Mouse (Mus musculus): ENCODE results near the gene Mthfd2.

Mthfd2 gene

DNA sequence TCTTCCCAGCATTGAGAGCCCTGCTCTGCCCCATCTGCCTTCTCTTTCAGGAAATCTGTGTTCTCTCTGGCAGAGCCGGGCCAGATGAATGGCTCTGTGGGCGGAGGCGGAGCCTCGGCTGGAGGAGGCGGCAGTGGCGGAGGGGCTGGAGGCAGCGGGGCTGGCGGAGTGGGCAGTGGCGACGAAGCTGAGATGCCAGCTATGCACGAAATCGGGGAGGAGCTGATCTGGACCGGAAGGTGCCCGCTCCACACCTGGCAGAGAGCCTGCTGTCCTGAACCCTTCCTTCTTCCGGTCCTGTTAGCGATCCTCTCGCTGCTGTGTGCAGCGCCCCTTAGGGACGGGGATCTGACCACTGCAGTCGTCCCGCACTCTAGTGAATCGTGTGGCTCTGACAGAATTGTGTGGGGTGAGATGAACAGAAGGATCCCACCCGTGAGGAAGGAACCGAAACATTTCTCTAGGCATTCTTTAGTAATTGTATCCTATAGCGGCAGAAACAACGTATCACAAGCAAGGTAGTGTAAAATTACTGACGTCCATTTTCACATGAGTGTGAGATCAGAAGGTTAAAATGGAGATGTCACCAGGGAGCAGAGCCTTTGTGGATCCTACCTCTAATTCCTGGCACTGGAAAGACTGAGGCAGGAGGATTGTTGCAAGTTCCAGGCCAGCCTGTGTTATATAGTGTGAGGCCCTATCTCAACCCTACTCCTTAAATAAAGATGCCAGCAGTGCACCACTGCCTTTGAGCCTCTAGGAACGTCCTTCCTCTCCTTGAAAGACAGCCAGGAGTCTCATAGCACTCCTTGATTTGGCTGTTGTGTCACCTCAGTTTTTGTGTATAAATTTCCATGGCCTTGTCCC lies 57.3 kb downstream of the Mthfd2 start:
- DNase-seq (ENCODE audit: low spot score) = peak; percentile 83

DNA sequence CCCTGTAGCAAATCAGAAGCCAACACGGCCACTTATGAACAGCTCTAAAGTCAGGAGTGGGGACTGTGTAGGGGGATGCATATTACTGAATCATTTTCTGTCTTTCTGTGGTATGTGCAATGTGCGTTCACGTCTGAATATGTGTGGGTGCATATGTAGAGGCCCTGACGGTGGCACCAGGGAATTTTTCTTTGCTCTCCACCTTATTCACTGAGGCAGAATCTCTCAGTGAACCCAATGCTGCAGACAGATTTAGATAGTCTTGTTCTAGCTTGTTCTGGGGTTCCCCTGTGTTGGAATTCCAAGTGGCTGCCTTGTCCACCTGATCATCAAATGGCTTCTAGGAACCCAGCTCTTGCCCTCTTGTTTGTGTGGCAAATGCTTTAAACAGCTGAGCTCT lies 58.1 kb downstream of the Mthfd2 start:
- no peak for DNase-seq (ENCODE audit: low spot score)

DNA sequence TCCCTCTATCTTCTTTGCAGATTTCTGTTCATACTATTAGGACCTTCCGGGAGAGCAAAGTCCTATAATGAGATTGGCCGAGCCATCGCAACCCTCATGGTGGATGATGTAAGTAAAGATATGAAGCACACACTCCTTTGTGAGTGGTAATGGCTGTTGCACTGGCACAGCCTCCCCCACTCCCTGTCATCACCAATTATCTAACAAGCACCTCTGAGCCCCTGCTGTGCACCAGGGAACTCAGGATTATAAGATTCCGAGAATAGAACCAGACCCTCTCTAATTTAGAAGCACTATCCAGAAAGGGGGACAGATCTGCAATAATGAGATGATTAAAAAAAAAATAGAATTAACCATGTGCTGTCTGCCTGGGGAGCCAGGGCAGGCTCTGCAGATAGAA lies 60.1 kb downstream of the Mthfd2 start:
- no peak for DNase-seq (ENCODE audit: low spot score)

- DNase-seq (ENCODE audit: low spot score) = peak; percentile 54
Observed at GRCm38 (mm10) chr6:83265253-83265652, 60.5 kb downstream of the Mthfd2 start.

- no peak for DNase-seq (ENCODE audit: low spot score)
Observed at GRCm38 (mm10) chr6:83264516-83264915, 61.2 kb downstream of the Mthfd2 start.
